Mouse (Mus musculus): Measurements from ENCODE around the gene Svs3a. TPM values are rescaled to one million over a fixed set of nuclear protein-coding genes. Genes with fewer than 3 reads are reported as not detected.

The Svs3a gene
- polyA plus RNA-seq, 1 experiment from 2014 or later = not detected

Other genes with a start within 250 kb of the Svs3a start
- 36.2 and 39.5 TPM in 2 replicates for gene Stk4, start 218.9 kb upstream of the Svs3a start, polyA plus RNA-seq (2014; fragmentation: Nextera tagmentation; extraction: Ambion mirVana)
- 53.1 and 60.3 TPM in 2 replicates for gene Tomm34, start 218.1 kb upstream of the Svs3a start, polyA plus RNA-seq (2014; fragmentation: Nextera tagmentation; extraction: Ambion mirVana)
- gene Kcns1, start 118.2 kb upstream of the Svs3a start, polyA plus RNA-seq (2014; fragmentation: Nextera tagmentation; extraction: Ambion mirVana) = 0.27 and 0.77 TPM in 2 replicates
- not detected in 2 replicates for gene Wfdc5, start 106.5 kb upstream of the Svs3a start, polyA plus RNA-seq (2014; fragmentation: Nextera tagmentation; extraction: Ambion mirVana)
- gene Wfdc12, start 98.7 kb upstream of the Svs3a start, polyA plus RNA-seq (2014; fragmentation: Nextera tagmentation; extraction: Ambion mirVana) = not detected in 2 replicates
- not detected in 2 replicates for gene Wfdc15a, start 89.1 kb upstream of the Svs3a start, polyA plus RNA-seq (2014; fragmentation: Nextera tagmentation; extraction: Ambion mirVana)
- not detected in 2 replicates for gene Wfdc15b, start 67.6 kb upstream of the Svs3a start, polyA plus RNA-seq (2014; fragmentation: Nextera tagmentation; extraction: Ambion mirVana)
- not detected in 2 replicates for gene Svs2, start 50.8 kb upstream of the Svs3a start, polyA plus RNA-seq (2014; fragmentation: Nextera tagmentation; extraction: Ambion mirVana)
- not detected in 2 replicates for gene Svs3b, start 32.6 kb upstream of the Svs3a start, polyA plus RNA-seq (2014; fragmentation: Nextera tagmentation; extraction: Ambion mirVana)
- not detected in 2 replicates for gene Svs4, start 10.8 kb upstream of the Svs3a start, polyA plus RNA-seq (2014; fragmentation: Nextera tagmentation; extraction: Ambion mirVana)
- not detected in 2 replicates for gene Svs6, start 27.5 kb downstream of the Svs3a start, polyA plus RNA-seq (2014; fragmentation: Nextera tagmentation; extraction: Ambion mirVana)
- gene Svs5, start 43.5 kb downstream of the Svs3a start, polyA plus RNA-seq (2014; fragmentation: Nextera tagmentation; extraction: Ambion mirVana) = not detected in 2 replicates
- gene Slpi, start 99.8 kb downstream of the Svs3a start, polyA plus RNA-seq (2014; fragmentation: Nextera tagmentation; extraction: Ambion mirVana) = not detected in 2 replicates
- 0.06 TPM in 1 of 2 replicates, not detected in the other for gene Rbpjl, start 113.9 kb downstream of the Svs3a start, polyA plus RNA-seq (2014; fragmentation: Nextera tagmentation; extraction: Ambion mirVana)
- 0.08 and 0.10 TPM in 2 replicates for gene Matn4, start 115.9 kb downstream of the Svs3a start, polyA plus RNA-seq (2014; fragmentation: Nextera tagmentation; extraction: Ambion mirVana)
- 3.9 and 4.2 TPM in 2 replicates for gene Sdc4, start 154.6 kb downstream of the Svs3a start, polyA plus RNA-seq (2014; fragmentation: Nextera tagmentation; extraction: Ambion mirVana)
- 76.3 and 86.6 TPM in 2 replicates for gene Sys1, start 167.7 kb downstream of the Svs3a start, polyA plus RNA-seq (2014; fragmentation: Nextera tagmentation; extraction: Ambion mirVana)
- 6.2 and 8.9 TPM in 2 replicates for gene Gm20458, start 171.7 kb downstream of the Svs3a start, polyA plus RNA-seq (2014; fragmentation: Nextera tagmentation; extraction: Ambion mirVana)
- not detected in 2 replicates for gene Trp53tg5, start 184.5 kb downstream of the Svs3a start, polyA plus RNA-seq (2014; fragmentation: Nextera tagmentation; extraction: Ambion mirVana)
- 3.5 and 4.9 TPM in 2 replicates for gene Dbndd2, start 196.8 kb downstream of the Svs3a start, polyA plus RNA-seq (2014; fragmentation: Nextera tagmentation; extraction: Ambion mirVana)
- 66.8 and 72.2 TPM in 2 replicates for gene Pigt, start 208.3 kb downstream of the Svs3a start, polyA plus RNA-seq (2014; fragmentation: Nextera tagmentation; extraction: Ambion mirVana)